Mouse (Mus musculus) heart, embryonic 11.5 days (tissue): ENCODE data around the gene Trpm4. TPM values are rescaled to one million over a fixed set of nuclear protein-coding genes. Genes with fewer than 3 reads are reported as not detected.

ENCODE experiments used
- ATAC-seq: fragments of 200-750 bp; cut with Nextera tagmentation; replicated peaks from 2 replicates; pipeline ENCODE4 v1.8.0; 2017; ENCODE audit warnings: moderate library complexity; ENCODE audit not compliant: insufficient number of reproducible peaks, low FRiP score, low TSS enrichment
- H3K27ac ChIP-seq: fragments of 300-500 bp; sonication (generic); 2 replicates; pipeline ENCODE4 v1.5.1; 2014; ENCODE audit warnings: mild to moderate bottlenecking, low read depth, low read length
- H3K27me3 ChIP-seq: fragments of 300-500 bp; sonication (generic); 2 replicates; pipeline ENCODE4 v1.6.1; 2014; ENCODE audit warnings: mild to moderate bottlenecking, low read length, mixed read lengths; ENCODE audit not compliant: control insufficient read depth, insufficient read depth
- H3K36me3 ChIP-seq: fragments of 300-500 bp; sonication (generic); 2 replicates; pipeline ENCODE4 v1.6.1; 2014; ENCODE audit warnings: mild to moderate bottlenecking, low read length, moderate library complexity, mixed read lengths; ENCODE audit not compliant: control insufficient read depth, insufficient read depth
- H3K4me1 ChIP-seq: fragments of 300-500 bp; sonication (generic); 2 replicates; pipeline ENCODE4 v1.6.1; 2014; ENCODE audit warnings: low read length; ENCODE audit not compliant: control insufficient read depth, insufficient read depth
- H3K4me2 ChIP-seq: fragments of 300-500 bp; sonication (generic); 2 replicates; pipeline ENCODE4 v1.6.1; 2014; ENCODE audit warnings: mild to moderate bottlenecking, moderate library complexity
- H3K4me3 ChIP-seq: fragments of 300-500 bp; sonication (generic); 2 replicates; pipeline ENCODE4 v1.5.1; 2014; ENCODE audit warnings: low read depth, low read length
- H3K9ac ChIP-seq: fragments of 300-500 bp; sonication (generic); 2 replicates; pipeline ENCODE4 v1.6.1; 2014; ENCODE audit warnings: mild to moderate bottlenecking, low read depth, low read length, moderate library complexity
- H3K9me3 ChIP-seq: fragments of 300-500 bp; sonication (generic); replicated peaks from 2 replicates; pipeline ENCODE4 v1.6.1; 2016; ENCODE audit warnings: low read length; ENCODE audit not compliant: control insufficient read depth
- WGBS: fragments of 180-500 bp; shearing (Covaris S2); extraction: QIAGEN DNeasy Blood & Tissue Kit; methylation state at CpG from one replicate; pipeline ENCODE4 v1.1.7; 2014; ENCODE audit not compliant: insufficient replicate concordance; 5-methylcytosine and 5-hydroxymethylcytosine counted together
- polyA plus RNA-seq: library from polyadenylated mRNA; unstranded; fragments of >200 nt; fragmentation: Nextera tagmentation; extraction: Ambion mirVana; gene quantifications from 2 replicates; pipeline ENCODE4 v1.2.1, GENCODE M21; 2014

Gene Trpm4
- polyA plus RNA-seq, 1 experiment from 2014 or later, result 9.8 TPM

DNA sequence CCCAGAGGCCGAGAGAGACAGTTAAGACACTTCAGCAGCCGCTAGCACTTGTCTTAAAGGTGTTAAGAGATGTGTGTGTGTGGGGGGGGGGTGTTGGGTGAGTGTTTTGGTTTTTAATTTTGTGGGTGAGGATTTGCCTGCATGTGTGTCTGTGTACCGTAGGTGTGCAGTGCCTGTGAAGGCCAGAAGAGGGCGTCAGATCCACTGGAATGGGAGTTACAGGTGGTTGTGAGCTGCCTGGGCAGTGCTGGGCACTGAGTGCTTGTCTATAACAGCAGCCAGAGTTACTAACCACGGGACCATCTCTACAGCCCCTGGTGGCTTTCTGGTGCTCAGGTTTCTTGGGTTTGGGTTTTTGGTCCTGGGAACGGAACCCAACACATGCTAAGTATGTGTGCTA is 2.1 kb downstream of the Trpm4 start:
- no peaks in the 10 kb centered on the region for H3K27me3 ChIP-seq
- 62% methylated on average over 6 of the region's 6 CpGs for WGBS

GRCm38 (mm10) chr7:45328841-45329475 is 4.6 kb downstream of the Trpm4 start:
- Histone ChIP-seq H3K4me1 (peaks cover 16% of the 10 kb centered on the region), H3K9me3 (no peaks in the 10 kb centered on the region), H3K27ac (peak overlapping the region; percentile 85), H3K27me3 (no peaks in the 10 kb centered on the region), H3K4me2 (peak overlapping the region; percentile 8; the same call in 1 of the 2 replicates), H3K4me3 (no peak overlapping the region), H3K36me3 (peaks cover 13% of the 10 kb centered on the region), H3K9ac (peak overlapping the region; percentile 34; the same call in 1 of the 2 replicates)
- ATAC-seq, result no peak
- WGBS, result 64% methylated on average over 13 of the region's 13 CpGs

More for the DNA sequence above, 2.1 kb downstream of the Trpm4 start:
- Histone ChIP-seq H3K9ac (no peak overlapping the region), H3K9me3 (no peaks in the 10 kb centered on the region), H3K36me3 (no peaks in the 10 kb centered on the region), H3K4me2 (no peak overlapping the region), H3K4me3 (no peak overlapping the region), H3K4me1 (peaks cover 35% of the 10 kb centered on the region), H3K27ac (no peak overlapping the region)
- no peak for ATAC-seq

GRCm38 (mm10) chr7:45325800-45326199 is 7.8 kb downstream of the Trpm4 start:
- H3K36me3 ChIP-seq, result peaks cover 14% of the 10 kb centered on the region
- H3K27ac ChIP-seq, result no peak overlapping the region
- H3K4me3 ChIP-seq, result no peak overlapping the region

DNA sequence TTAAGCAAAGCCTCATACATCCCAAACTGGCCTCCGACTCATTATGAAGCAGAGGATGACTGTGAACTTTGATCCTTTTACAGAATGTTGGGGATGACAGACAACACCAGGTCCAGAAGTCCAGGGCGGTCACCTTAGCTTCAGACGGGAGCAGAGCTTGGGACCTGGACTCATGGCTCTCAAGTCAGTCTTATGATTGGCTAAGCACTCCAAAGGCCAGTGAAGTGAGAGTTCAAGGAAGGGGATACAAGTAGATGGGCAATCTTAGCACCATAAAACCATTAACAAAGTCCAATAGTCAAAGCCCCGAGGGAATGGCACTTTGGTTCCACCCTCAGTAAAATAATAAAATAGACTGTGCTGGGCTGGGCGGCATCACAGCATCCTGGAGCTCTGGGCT is 10.5 kb downstream of the Trpm4 start:
- no peaks in the 10 kb centered on the region for H3K27me3 ChIP-seq
- H3K4me3 ChIP-seq, result no peak overlapping the region
- no peaks in the 10 kb centered on the region for H3K9me3 ChIP-seq
- H3K9ac ChIP-seq, result no peak overlapping the region
- H3K4me1 ChIP-seq, result no peaks in the 10 kb centered on the region
- no peak overlapping the region for H3K4me2 ChIP-seq
- no peak for ATAC-seq
- no peak overlapping the region for H3K27ac ChIP-seq
- WGBS, result 89% methylated on average over 5 of the region's 5 CpGs
- peaks cover 18% of the 10 kb centered on the region for H3K36me3 ChIP-seq

More at GRCm38 (mm10) chr7:45325800-45326199, 7.8 kb downstream of the Trpm4 start:
- no peaks in the 10 kb centered on the region for H3K27me3 ChIP-seq
- no peak overlapping the region for H3K9ac ChIP-seq
- ATAC-seq, result no peak
- no peak overlapping the region for H3K4me2 ChIP-seq
- H3K4me1 ChIP-seq, result no peaks in the 10 kb centered on the region
- no peaks in the 10 kb centered on the region for H3K9me3 ChIP-seq

DNA sequence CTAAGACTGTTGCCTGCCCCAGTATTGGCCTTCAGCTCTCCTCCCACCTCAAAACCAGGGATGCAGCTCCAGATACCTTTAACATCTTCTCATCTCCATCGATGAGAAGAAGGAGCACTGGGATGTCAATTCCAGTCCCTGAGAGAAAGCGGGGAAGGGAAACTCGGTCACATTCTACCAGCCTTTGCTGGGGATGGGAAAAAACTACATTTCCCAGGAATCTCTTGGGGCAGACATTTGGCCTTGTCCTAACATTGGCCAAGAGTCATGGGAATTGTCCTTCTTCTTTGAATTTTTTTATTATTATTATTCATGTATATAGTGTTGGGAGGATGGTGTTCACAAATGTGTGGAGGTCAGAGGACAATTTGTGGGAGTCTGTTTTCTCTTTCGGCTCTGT is 11.3 kb downstream of the Trpm4 start:
- H3K4me1 ChIP-seq, result no peaks in the 10 kb centered on the region
- no peaks in the 10 kb centered on the region for H3K9me3 ChIP-seq
- H3K27me3 ChIP-seq, result no peaks in the 10 kb centered on the region
- WGBS, result 71% methylated on average over 4 of the region's 4 CpGs
- ATAC-seq, result no peak
- no peak overlapping the region for H3K4me2 ChIP-seq
- H3K27ac ChIP-seq, result no peak overlapping the region
- H3K36me3 ChIP-seq, result peaks cover 19% of the 10 kb centered on the region
- no peak overlapping the region for H3K4me3 ChIP-seq
- no peak overlapping the region for H3K9ac ChIP-seq

GRCm38 (mm10) chr7:45316536-45316935 is 17.0 kb downstream of the Trpm4 start:
- no peak overlapping the region for H3K27ac ChIP-seq
- WGBS, result 83% methylated on average over 14 of the region's 14 CpGs
- no peak overlapping the region for H3K4me3 ChIP-seq
- H3K36me3 ChIP-seq, result peaks cover 7% of the 10 kb centered on the region; the same call in 1 of the 2 replicates
- no peaks in the 10 kb centered on the region for H3K27me3 ChIP-seq
- no peak for ATAC-seq
- no peak overlapping the region for H3K9ac ChIP-seq
- H3K4me2 ChIP-seq, result no peak overlapping the region
- no peaks in the 10 kb centered on the region for H3K9me3 ChIP-seq
- H3K4me1 ChIP-seq, result peaks cover 9% of the 10 kb centered on the region; the same call in 1 of the 2 replicates

DNA sequence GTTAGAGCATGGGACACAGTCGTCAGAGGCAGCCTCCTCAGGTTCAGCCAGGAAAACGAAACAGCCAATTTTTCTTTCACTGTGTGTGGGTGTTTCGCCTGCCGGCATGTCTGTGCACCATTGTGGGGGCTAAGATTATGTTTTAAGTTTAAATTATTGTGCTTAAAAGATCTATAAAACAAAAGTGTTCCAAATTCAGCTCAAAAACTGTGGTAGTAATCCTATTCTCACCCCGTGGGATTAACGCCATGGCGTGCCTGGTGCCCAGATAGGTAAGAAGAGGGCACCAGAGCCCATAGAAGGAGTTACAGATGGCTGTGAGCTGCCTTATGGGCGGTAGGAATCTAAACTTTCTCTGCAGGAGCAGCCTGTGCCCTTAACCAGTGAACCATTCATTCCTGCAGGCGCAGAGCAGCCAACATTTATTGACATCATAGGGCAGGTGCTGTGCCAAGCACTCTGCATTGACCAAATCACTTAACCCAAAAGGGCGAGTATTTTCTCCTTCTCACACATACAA is 18.3 kb downstream of the Trpm4 start:
- WGBS, result 78% methylated on average over 10 of the region's 10 CpGs
- Histone ChIP-seq H3K36me3 (peaks cover 7% of the 10 kb centered on the region; the same call in 1 of the 2 replicates), H3K9me3 (no peaks in the 10 kb centered on the region), H3K4me2 (no peak overlapping the region), H3K27me3 (no peaks in the 10 kb centered on the region), H3K4me3 (no peak overlapping the region), H3K9ac (no peak overlapping the region), H3K4me1 (peaks cover 9% of the 10 kb centered on the region; the same call in 1 of the 2 replicates), H3K27ac (no peak overlapping the region)
- no peak for ATAC-seq

- H3K9me3 ChIP-seq, result no peaks in the 10 kb centered on the region
- peaks cover 9% of the 10 kb centered on the region; the same call in 1 of the 2 replicates for H3K4me1 ChIP-seq
- H3K9ac ChIP-seq, result 0 out of 2 replicates have a peak overlapping the region, but pooled peaks have one; percentile 28
- ATAC-seq, result no peak
- peaks cover 7% of the 10 kb centered on the region; the same call in 1 of the 2 replicates for H3K36me3 ChIP-seq
- H3K4me3 ChIP-seq, result no peak overlapping the region
- H3K4me2 ChIP-seq, result no peak overlapping the region
- 32% methylated on average over 9 of the region's 9 CpGs for WGBS
- peak overlapping the region; percentile 57 for H3K27ac ChIP-seq
- H3K27me3 ChIP-seq, result no peaks in the 10 kb centered on the region
Measured at GRCm38 (mm10) chr7:45313495-45313894, 20.1 kb downstream of the Trpm4 start.
